ENCODE assay signal across 16 mouse cellular contexts in genomic region chr1:78194381-78195047, GRCm38 (mm10). TPM values are rescaled to one million over a fixed set of nuclear protein-coding genes. Genes with fewer than 3 reads are reported as not detected.
DNase-seq lines count a peak whose midpoint lies in the region; ATAC-seq lines count a peak whose summit lies in the region.
"Had no signal": no experiment of that assay in that cellular context is flagged by ENCODE, and none has a peak within 500 bp of the region (broad histone marks: within the 10 kb centered on the region; RNA-seq: fewer than 3 reads in every experiment).

No protein-coding gene starts in this region.

- peak overlapping the region; percentile 13; the same call in 1 of the 2 replicates for H3K4me3 ChIP-seq in forebrain, embryonic 11.5 days (ENCODE audit: low read depth, low read length)
- H3K4me3 ChIP-seq in forebrain, embryonic 14.5 days (ENCODE audit: low read depth, low read length): no peak overlapping the region
- H3K4me3 ChIP-seq in embryonic facial prominence, embryonic 10.5 days: peak overlapping the region; percentile 65
- H3K4me3 ChIP-seq in hindbrain, embryonic 14.5 days (replicated peaks; ENCODE audit: low read length): peak overlapping the region; percentile 38
- H3K4me3 ChIP-seq in midbrain, embryonic 16.5 days (ENCODE audit: low read depth, low read length): peak overlapping the region; percentile 36
- H3K4me3 ChIP-seq: kidney, embryonic 15.5 days; limb, embryonic 12.5 days had no signal

- H3K9me3 ChIP-seq in forebrain, embryonic 11.5 days (ENCODE audit: control insufficient read depth, low read length): no peaks in the 10 kb centered on the region
- H3K9me3 ChIP-seq in forebrain, embryonic 14.5 days (replicated peaks; ENCODE audit: control insufficient read depth, low read length): no peaks in the 10 kb centered on the region
- H3K9me3 ChIP-seq in embryonic facial prominence, embryonic 10.5 days: no peaks in the 10 kb centered on the region
- no peaks in the 10 kb centered on the region for H3K9me3 ChIP-seq in hindbrain, embryonic 14.5 days (ENCODE audit: control insufficient read depth, low read length)
- H3K9me3 ChIP-seq in midbrain, embryonic 16.5 days (replicated peaks; ENCODE audit: control insufficient read depth, low read length, poor library complexity, severe bottlenecking): no peaks in the 10 kb centered on the region
- H3K9me3 ChIP-seq: kidney, embryonic 15.5 days; limb, embryonic 12.5 days; lung, embryonic 15.5 days had no signal

- no peak overlapping the region for H3K9ac ChIP-seq in forebrain, embryonic 11.5 days (ENCODE audit: low read length)
- no peak overlapping the region for H3K9ac ChIP-seq in forebrain, embryonic 14.5 days (ENCODE audit: low read length)
- H3K9ac ChIP-seq in hindbrain, embryonic 14.5 days: peak overlapping the region; percentile 63
- H3K9ac ChIP-seq in midbrain, embryonic 16.5 days (ENCODE audit: low read depth, low read length): no peak overlapping the region
- H3K9ac ChIP-seq: kidney, embryonic 15.5 days; limb, embryonic 12.5 days; lung, embryonic 15.5 days had no signal

- ATAC-seq in forebrain, embryonic 11.5 days (replicated peaks; ENCODE audit: low FRiP score): no peak
- ATAC-seq in forebrain, embryonic 14.5 days: no peak
- ATAC-seq in hindbrain, embryonic 14.5 days (ENCODE audit: low FRiP score): no peak
- ATAC-seq in midbrain, embryonic 16.5 days: no peak

- H3K27me3 ChIP-seq in forebrain, embryonic 11.5 days (ENCODE audit: control insufficient read depth, insufficient read depth, low read length): peaks cover 94% of the 10 kb centered on the region
- H3K27me3 ChIP-seq in forebrain, embryonic 14.5 days (replicated peaks; ENCODE audit: control insufficient read depth, insufficient read depth, low read length): peaks cover 98% of the 10 kb centered on the region
- H3K27me3 ChIP-seq in embryonic facial prominence, embryonic 10.5 days (replicated peaks; ENCODE audit: low read depth, poor library complexity, severe bottlenecking): peaks cover 99% of the 10 kb centered on the region
- peaks cover 76% of the 10 kb centered on the region for H3K27me3 ChIP-seq in hindbrain, embryonic 14.5 days (ENCODE audit: control insufficient read depth, insufficient read depth, low read length)
- H3K27me3 ChIP-seq in midbrain, embryonic 16.5 days (ENCODE audit: control insufficient read depth, insufficient read depth, low read depth, low read length): peaks cover 55% of the 10 kb centered on the region

- 2% methylated on average over 6 of the region's 6 CpGs for WGBS in forebrain, embryonic 11.5 days
- 1% methylated on average over 6 of the region's 6 CpGs for WGBS in forebrain, embryonic 14.5 days
- 4% methylated on average over 6 of the region's 6 CpGs for WGBS in embryonic facial prominence, embryonic 10.5 days
- 15% methylated on average over 6 of the region's 6 CpGs for WGBS in hindbrain, embryonic 14.5 days
- 9% methylated on average over 6 of the region's 6 CpGs for WGBS in midbrain, embryonic 16.5 days

- peak; percentile 31 for DNase-seq in forebrain, embryonic 11.5 days (ENCODE audit: low spot score)
- DNase-seq in forebrain, embryonic 14.5 days (ENCODE audit: low spot score): no peak
- peak; percentile 11 for DNase-seq in embryonic facial prominence, embryonic 10.5 days (ENCODE audit: low spot score)
- no peak for DNase-seq in hindbrain, embryonic 14.5 days (ENCODE audit: low spot score)
- DNase-seq in spleen, adult 12 weeks (ENCODE audit: low spot score): no peak
- DNase-seq in cerebellum, postnatal 14 days: no peak
- DNase-seq in layer of hippocampus, postnatal 14 days (ENCODE audit: low spot score in 2 of 2): no peak
- DNase-seq: cerebellum, adult 8-10 months; thymus, adult 2 months had no signal

- no peak overlapping the region for H3K4me2 ChIP-seq in forebrain, embryonic 11.5 days (ENCODE audit: low read depth, low read length, severe bottlenecking)
- no peak overlapping the region for H3K4me2 ChIP-seq in forebrain, embryonic 14.5 days (ENCODE audit: low read length)
- peak overlapping the region; percentile 71 for H3K4me2 ChIP-seq in hindbrain, embryonic 14.5 days (replicated peaks)
- 0 out of 2 replicates have a peak overlapping the region, but pooled peaks have one; percentile 14 for H3K4me2 ChIP-seq in midbrain, embryonic 16.5 days (ENCODE audit: low read length)
- H3K4me2 ChIP-seq: kidney, embryonic 15.5 days; lung, embryonic 15.5 days had no signal

- H3K4me1 ChIP-seq in forebrain, embryonic 11.5 days (replicated peaks; ENCODE audit: control insufficient read depth, insufficient read depth, low read length): peaks cover 23% of the 10 kb centered on the region
- peaks cover 7% of the 10 kb centered on the region; the same call in 1 of the 2 replicates for H3K4me1 ChIP-seq in forebrain, embryonic 14.5 days (ENCODE audit: control insufficient read depth, insufficient read depth, low read length)
- H3K4me1 ChIP-seq in embryonic facial prominence, embryonic 10.5 days: peaks cover 69% of the 10 kb centered on the region
- H3K4me1 ChIP-seq in hindbrain, embryonic 14.5 days (replicated peaks; ENCODE audit: control insufficient read depth, insufficient read depth, low read length): peaks cover 4% of the 10 kb centered on the region; the same call in 1 of the 2 replicates
- H3K4me1 ChIP-seq in midbrain, embryonic 16.5 days (ENCODE audit: control insufficient read depth, insufficient read depth, low read length): peaks cover 7% of the 10 kb centered on the region; the same call in 1 of the 2 replicates

- no peaks in the 10 kb centered on the region for H3K36me3 ChIP-seq in forebrain, embryonic 11.5 days (ENCODE audit: control insufficient read depth, insufficient read depth, low read length)
- no peaks in the 10 kb centered on the region for H3K36me3 ChIP-seq in forebrain, embryonic 14.5 days (ENCODE audit: control insufficient read depth, insufficient read depth, low read length)
- no peaks in the 10 kb centered on the region for H3K36me3 ChIP-seq in embryonic facial prominence, embryonic 10.5 days (replicated peaks)
- H3K36me3 ChIP-seq in hindbrain, embryonic 14.5 days (replicated peaks; ENCODE audit: control insufficient read depth, insufficient read depth): no peaks in the 10 kb centered on the region
- no peaks in the 10 kb centered on the region for H3K36me3 ChIP-seq in midbrain, embryonic 16.5 days (ENCODE audit: control insufficient read depth, insufficient read depth, low read length)
- H3K36me3 ChIP-seq: kidney, embryonic 15.5 days; limb, embryonic 12.5 days; lung, embryonic 15.5 days had no signal

- no peak overlapping the region for H3K27ac ChIP-seq in forebrain, embryonic 11.5 days (ENCODE audit: low read depth, low read length)
- no peak overlapping the region for H3K27ac ChIP-seq in forebrain, embryonic 14.5 days (ENCODE audit: low read depth, low read length)
- H3K27ac ChIP-seq in embryonic facial prominence, embryonic 10.5 days (replicated peaks): peak overlapping the region; percentile 87
- no peak overlapping the region for H3K27ac ChIP-seq in hindbrain, embryonic 14.5 days
- H3K27ac ChIP-seq in midbrain, embryonic 16.5 days (ENCODE audit: low read length): no peak overlapping the region
- H3K27ac ChIP-seq: kidney, embryonic 15.5 days; limb, embryonic 12.5 days; lung, embryonic 15.5 days had no signal

RNA-seq across cellular contexts. Expression of gene Pax3, which starts 2.4 kb away (rescaled TPM):
- 4.4 and 4.7 TPM in 2 replicates for polyA plus RNA-seq in forebrain, embryonic 11.5 days (2014; fragmentation: Nextera tagmentation; extraction: Ambion mirVana)
- polyA plus RNA-seq in forebrain, embryonic 14.5 days (2014; fragmentation: Nextera tagmentation; extraction: Ambion mirVana): 0.24 and 0.33 TPM in 2 replicates
- 16.6 and 17.7 TPM in 2 replicates for polyA plus RNA-seq in embryonic facial prominence, embryonic 10.5 days (2016; fragmentation: Nextera tagmentation; extraction: Ambion mirVana)
- 7.9 and 8.2 TPM in 2 replicates for polyA plus RNA-seq in hindbrain, embryonic 14.5 days (2014; fragmentation: Nextera tagmentation; extraction: Ambion mirVana)
- polyA plus RNA-seq in midbrain, embryonic 16.5 days (2015; fragmentation: Nextera tagmentation; extraction: Ambion mirVana): 7.2 and 8.4 TPM in 2 replicates
- total RNA-seq in layer of hippocampus, postnatal 14 days (2021): not detected
- total RNA-seq: heart, adult 18-20 months; layer of hippocampus, postnatal 25 days; MEL had no signal
- polyA plus RNA-seq: kidney, embryonic 15.5 days had no signal

Comparison
In these comparisons a context has a peak if more than half of its experiments do, and no peak if none do; other contexts are left out.
1. DNase-seq: peak in forebrain, embryonic 11.5 days (single experiment) and embryonic facial prominence, embryonic 10.5 days (single experiment); none in forebrain, embryonic 14.5 days (single experiment), hindbrain, embryonic 14.5 days (single experiment), spleen, adult 12 weeks (single experiment), cerebellum, postnatal 14 days (0 of 2) and layer of hippocampus, postnatal 14 days (0 of 2).
2. H3K4me2 ChIP-seq: peak in hindbrain, embryonic 14.5 days (single experiment) and midbrain, embryonic 16.5 days (single experiment); none in forebrain, embryonic 11.5 days (single experiment) and forebrain, embryonic 14.5 days (single experiment).